In genomic region chr2:170730781-170731180, GRCm38 (mm10) we compare ENCODE assay signal across 11 mouse cellular contexts. TPM values are rescaled to one million over a fixed set of nuclear protein-coding genes. Genes with fewer than 3 reads are reported as not detected.
DNase-seq lines count a peak whose midpoint lies in the region; ATAC-seq and TF ChIP-seq lines count a peak whose summit lies in the region.
"Had no signal": no experiment of that assay in that cellular context is flagged by ENCODE, and none has a peak within 500 bp of the region (broad histone marks: within the 10 kb centered on the region; RNA-seq: fewer than 3 reads in every experiment).

No protein-coding gene starts in this region.

- DNase-seq in heart, postnatal 36 days: no peak
- DNase-seq in midbrain, postnatal 0 days (ENCODE audit: low spot score): no peak
- no peak for DNase-seq in urinary bladder, postnatal 25 days (ENCODE audit: low spot score)
- no peak for DNase-seq in lung, adult 18-20 months
- DNase-seq: kidney, adult 9 months; lung, postnatal 10 days had no signal

- peaks cover 41% of the 10 kb centered on the region for H3K4me1 ChIP-seq in heart, embryonic 13.5 days
- H3K4me1 ChIP-seq in embryonic facial prominence, embryonic 13.5 days: peaks cover 12% of the 10 kb centered on the region
- H3K4me1 ChIP-seq in hindbrain, embryonic 13.5 days (replicated peaks): peaks cover 33% of the 10 kb centered on the region
- H3K4me1 ChIP-seq in midbrain, postnatal 0 days (ENCODE audit: insufficient read depth, low read length): no peaks in the 10 kb centered on the region

- no peak overlapping the region for H3K27ac ChIP-seq in heart, embryonic 13.5 days (replicated peaks)
- H3K27ac ChIP-seq in embryonic facial prominence, embryonic 13.5 days: no peak overlapping the region
- H3K27ac ChIP-seq in hindbrain, embryonic 13.5 days: peak overlapping the region; percentile 92
- peak overlapping the region; percentile 72; the same call in 1 of the 2 replicates for H3K27ac ChIP-seq in midbrain, postnatal 0 days (ENCODE audit: low read depth, low read length)

- no peak for TF ChIP-seq CTCF in midbrain, postnatal 0 days (IDR thresholded peaks at IDR 0.05)

- H3K9me3 ChIP-seq in heart, embryonic 13.5 days: no peaks in the 10 kb centered on the region
- no peaks in the 10 kb centered on the region for H3K9me3 ChIP-seq in embryonic facial prominence, embryonic 13.5 days
- H3K9me3 ChIP-seq in hindbrain, embryonic 13.5 days: no peaks in the 10 kb centered on the region
- H3K9me3 ChIP-seq in midbrain, postnatal 0 days (ENCODE audit: low read length): no peaks in the 10 kb centered on the region
- H3K9me3 ChIP-seq: heart, embryonic 10.5 days had no signal

- WGBS in heart, embryonic 13.5 days: 54% methylated on average over 13 of the region's 13 CpGs
- WGBS in embryonic facial prominence, embryonic 13.5 days: 61% methylated on average over 13 of the region's 13 CpGs
- 67% methylated on average over 13 of the region's 13 CpGs for WGBS in hindbrain, embryonic 13.5 days
- WGBS in midbrain, postnatal 0 days: 73% methylated on average over 13 of the region's 13 CpGs

- H3K9ac ChIP-seq in heart, embryonic 13.5 days: no peak overlapping the region
- H3K9ac ChIP-seq in embryonic facial prominence, embryonic 13.5 days: no peak overlapping the region
- H3K9ac ChIP-seq in hindbrain, embryonic 13.5 days: peak overlapping the region; percentile 79; the same call in 1 of the 2 replicates
- H3K9ac ChIP-seq in midbrain, postnatal 0 days (replicated peaks; ENCODE audit: low read length, poor library complexity, severe bottlenecking): peak overlapping the region; percentile 54; the same call in 1 of the 2 replicates

- no peaks in the 10 kb centered on the region for H3K36me3 ChIP-seq in heart, embryonic 13.5 days
- no peaks in the 10 kb centered on the region for H3K36me3 ChIP-seq in embryonic facial prominence, embryonic 13.5 days
- no peaks in the 10 kb centered on the region for H3K36me3 ChIP-seq in hindbrain, embryonic 13.5 days
- no peaks in the 10 kb centered on the region for H3K36me3 ChIP-seq in midbrain, postnatal 0 days (ENCODE audit: insufficient read depth, low read length)
- H3K36me3 ChIP-seq: heart, embryonic 10.5 days had no signal

- ATAC-seq in heart, embryonic 13.5 days (ENCODE audit: extremely low read depth, insufficient number of reproducible peaks, low FRiP score, low TSS enrichment): no peak
- no peak for ATAC-seq in embryonic facial prominence, embryonic 13.5 days (ENCODE audit: insufficient number of reproducible peaks, insufficient read depth, low FRiP score, low TSS enrichment, low read depth)
- ATAC-seq in hindbrain, embryonic 13.5 days (ENCODE audit: low FRiP score): no peak
- no peak for ATAC-seq in midbrain, postnatal 0 days (ENCODE audit: low FRiP score)
- no peak for ATAC-seq in megakaryocyte progenitor cell, adult 5-6 weeks (replicated peaks; ENCODE audit: poor library complexity)

- peaks cover 20% of the 10 kb centered on the region for H3K27me3 ChIP-seq in heart, embryonic 13.5 days (replicated peaks)
- peaks cover 15% of the 10 kb centered on the region; the same call in 1 of the 2 replicates for H3K27me3 ChIP-seq in embryonic facial prominence, embryonic 13.5 days
- H3K27me3 ChIP-seq in hindbrain, embryonic 13.5 days: no peaks in the 10 kb centered on the region
- H3K27me3 ChIP-seq in midbrain, postnatal 0 days (ENCODE audit: insufficient read depth, low read length): no peaks in the 10 kb centered on the region

- 0 out of 2 replicates have a peak overlapping the region, but pooled peaks have one; percentile 64 for H3K4me3 ChIP-seq in heart, embryonic 13.5 days
- peak overlapping the region; percentile 59; the same call in 1 of the 2 replicates for H3K4me3 ChIP-seq in embryonic facial prominence, embryonic 13.5 days
- H3K4me3 ChIP-seq in hindbrain, embryonic 13.5 days: peak overlapping the region; percentile 59; the same call in 1 of the 2 replicates
- no peak overlapping the region for H3K4me3 ChIP-seq in midbrain, postnatal 0 days (ENCODE audit: low read depth, low read length)

- intact Hi-C loops in heart, postnatal 36 days (cut with DNase I): loop anchor here (5.0 kb wide), 1 partner anchor 122 kb away; no protein-coding TSS in a partner anchor

- peak overlapping the region; percentile 90 for H3K4me2 ChIP-seq in heart, embryonic 13.5 days
- peak overlapping the region; percentile 92 for H3K4me2 ChIP-seq in embryonic facial prominence, embryonic 13.5 days
- H3K4me2 ChIP-seq in hindbrain, embryonic 13.5 days: peak overlapping the region; percentile 84
- H3K4me2 ChIP-seq in midbrain, postnatal 0 days (ENCODE audit: low read depth, low read length, poor library complexity, severe bottlenecking): peak overlapping the region; percentile 75

RNA-seq across cellular contexts. Expression of gene Dok5, which starts 0.8 kb away (rescaled TPM):
- polyA plus RNA-seq in heart, embryonic 13.5 days (2015; fragmentation: Nextera tagmentation; extraction: Ambion mirVana): 6.1 and 8.4 TPM in 2 replicates
- under 1 TPM in 1 of 2 experiments, not detected in 1; 0.14 TPM for total RNA-seq in heart, postnatal 36 days (2021)
- 9.1 and 11.4 TPM in 2 replicates for polyA plus RNA-seq in embryonic facial prominence, embryonic 13.5 days (2015; fragmentation: Nextera tagmentation; extraction: Ambion mirVana)
- 63.7 and 64.6 TPM in 2 replicates for polyA plus RNA-seq in hindbrain, embryonic 13.5 days (2015; fragmentation: Nextera tagmentation; extraction: Ambion mirVana)
- 27.0 and 29.3 TPM in 2 replicates for total RNA-seq in midbrain, postnatal 0 days (2014; rRNA removed)
- polyA plus RNA-seq in midbrain, postnatal 0 days (2015; fragmentation: Nextera tagmentation; extraction: Ambion mirVana): 35.2 and 36.9 TPM in 2 replicates
- 0.25 TPM in 1 of 2 replicates, not detected in the other for total RNA-seq in megakaryocyte progenitor cell, adult 5-6 weeks (2015)
- not detected in 2 replicates for total RNA-seq in megakaryocyte progenitor cell, adult 5-6 weeks (2017)

Comparison
In these comparisons a context has a peak if more than half of its experiments do, and no peak if none do; other contexts are left out.
1. H3K27ac ChIP-seq: peak in hindbrain, embryonic 13.5 days (single experiment) and midbrain, postnatal 0 days (single experiment); none in heart, embryonic 13.5 days (single experiment) and embryonic facial prominence, embryonic 13.5 days (single experiment).
2. H3K9ac ChIP-seq: peak in hindbrain, embryonic 13.5 days (single experiment) and midbrain, postnatal 0 days (single experiment); none in heart, embryonic 13.5 days (single experiment) and embryonic facial prominence, embryonic 13.5 days (single experiment).
3. Peak in every context shown above with its lines, with median percentiles within 50 percentile points of each other: H3K4me2 ChIP-seq.